Mouse (Mus musculus): ENCODE measurements around the gene Napepld.
A peak's percentile ranks its signal among the peaks of the same experiment; 100 is the strongest.
"Not testable (repeated sequence)": the region's sequence is repeated elsewhere in the genome, so short reads cannot be mapped to it uniquely, and the experiment has no call there.

The Napepld gene

GRCm38 (mm10) chr5:21701351-21702008 is at the start of gene Napepld:
Napepld (minus strand) TSS chr5:21701396.
- peak; percentile 99 for DNase-seq

DNA sequence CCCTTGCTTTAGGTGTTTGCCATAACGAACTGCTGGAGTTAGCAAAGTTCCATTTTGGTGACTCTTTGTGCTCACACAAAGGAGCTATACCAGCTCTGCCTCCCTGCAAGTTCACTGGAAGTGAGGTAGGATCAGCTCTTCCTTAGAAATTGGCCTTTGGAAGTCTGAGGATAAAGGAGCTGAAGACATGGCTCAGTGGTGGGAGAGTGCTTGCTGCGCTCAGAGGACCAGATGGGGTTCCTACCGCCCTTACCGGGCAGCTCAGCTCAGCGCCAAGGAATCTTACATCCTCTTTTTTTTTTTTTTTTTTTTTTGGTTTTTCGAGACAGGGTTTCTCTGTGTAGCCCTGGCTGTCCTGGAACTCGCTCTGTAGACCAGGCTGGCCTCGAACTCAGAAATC is 44.8 kb upstream of the Napepld start:
- no peak for DNase-seq

DNA sequence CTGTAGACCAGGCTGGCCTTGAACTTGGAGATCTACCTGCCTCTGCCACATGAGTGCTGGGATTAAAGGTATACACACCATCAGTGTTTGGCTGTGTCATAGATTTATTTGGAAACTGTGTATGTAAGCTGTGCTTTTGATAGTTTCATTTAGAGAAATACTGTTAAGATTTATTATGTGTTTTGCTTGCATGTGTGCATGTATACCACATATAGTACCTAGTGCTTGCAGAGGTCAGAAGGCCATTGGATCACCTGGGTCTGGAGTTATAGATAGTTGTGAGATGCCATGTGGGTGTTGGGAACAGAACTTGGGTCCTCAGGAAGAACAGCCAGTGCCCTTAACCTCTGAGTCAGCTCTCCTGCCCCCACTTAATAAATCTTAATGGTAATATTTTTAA is 43.5 kb upstream of the Napepld start:
- DNase-seq: no peak

DNA sequence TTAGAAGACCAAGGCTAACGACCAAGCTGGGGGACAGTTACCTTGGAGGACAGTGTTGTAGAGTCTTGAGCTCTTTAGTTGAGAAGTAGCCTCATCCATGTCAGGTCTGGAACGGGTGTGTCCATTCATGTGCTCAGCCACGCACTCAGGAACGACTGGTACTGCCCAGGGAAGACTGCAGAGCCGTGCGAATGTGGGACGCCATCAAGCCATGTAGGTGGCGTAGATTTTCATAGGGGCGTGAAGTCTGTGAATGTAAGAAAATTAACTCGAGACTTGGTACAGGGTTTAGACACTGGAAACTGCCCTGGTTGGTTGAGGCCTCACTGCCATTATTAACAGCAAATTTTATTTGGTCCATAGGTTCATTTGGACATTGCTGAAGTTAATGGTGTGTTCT is 42.4 kb upstream of the Napepld start:
- DNase-seq: no peak

- DNase-seq: no peak
These were observed 38.7 kb upstream of the Napepld start for GRCm38 (mm10) chr5:21739881-21740280.

DNA sequence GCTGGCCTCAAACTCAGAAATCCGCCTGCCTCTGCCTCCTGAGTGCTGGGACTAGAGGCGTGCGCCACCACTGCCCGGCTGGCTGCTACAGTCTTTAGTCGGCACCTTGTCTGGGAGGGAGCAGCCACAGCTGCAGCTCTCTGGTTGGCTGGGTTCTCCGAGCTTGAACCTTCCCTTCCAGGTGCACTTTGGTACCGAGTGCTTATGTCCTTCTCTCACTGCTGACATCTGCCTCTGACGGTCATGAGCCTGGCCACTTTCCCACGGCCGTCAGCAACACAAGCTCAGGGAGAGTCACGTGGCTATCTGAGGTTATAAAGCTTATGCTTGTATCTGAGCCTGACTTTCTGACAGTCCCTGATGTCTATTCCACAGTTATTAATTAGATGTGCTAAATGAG is 37.9 kb upstream of the Napepld start:
- no peak for DNase-seq

DNA sequence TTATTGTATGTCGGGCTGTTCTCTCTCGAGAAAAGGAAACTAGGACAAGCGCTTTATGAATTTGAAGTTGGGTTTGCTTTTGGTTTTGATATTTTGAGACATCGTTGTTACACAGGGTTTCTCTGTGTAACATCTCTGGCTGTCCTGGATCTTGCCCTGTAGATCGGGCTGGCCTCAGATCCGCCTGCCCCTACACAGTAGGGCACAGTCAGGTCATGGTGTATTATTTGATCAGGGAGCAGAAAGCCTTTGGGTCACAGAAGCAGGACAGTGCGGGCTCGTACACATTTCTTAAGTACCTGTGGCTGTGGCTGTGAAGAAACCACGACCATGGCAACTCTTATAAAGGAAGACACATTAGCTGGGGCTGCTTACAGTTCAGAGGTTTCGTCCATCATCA is 36.4 kb upstream of the Napepld start:
- no peak for DNase-seq

DNA sequence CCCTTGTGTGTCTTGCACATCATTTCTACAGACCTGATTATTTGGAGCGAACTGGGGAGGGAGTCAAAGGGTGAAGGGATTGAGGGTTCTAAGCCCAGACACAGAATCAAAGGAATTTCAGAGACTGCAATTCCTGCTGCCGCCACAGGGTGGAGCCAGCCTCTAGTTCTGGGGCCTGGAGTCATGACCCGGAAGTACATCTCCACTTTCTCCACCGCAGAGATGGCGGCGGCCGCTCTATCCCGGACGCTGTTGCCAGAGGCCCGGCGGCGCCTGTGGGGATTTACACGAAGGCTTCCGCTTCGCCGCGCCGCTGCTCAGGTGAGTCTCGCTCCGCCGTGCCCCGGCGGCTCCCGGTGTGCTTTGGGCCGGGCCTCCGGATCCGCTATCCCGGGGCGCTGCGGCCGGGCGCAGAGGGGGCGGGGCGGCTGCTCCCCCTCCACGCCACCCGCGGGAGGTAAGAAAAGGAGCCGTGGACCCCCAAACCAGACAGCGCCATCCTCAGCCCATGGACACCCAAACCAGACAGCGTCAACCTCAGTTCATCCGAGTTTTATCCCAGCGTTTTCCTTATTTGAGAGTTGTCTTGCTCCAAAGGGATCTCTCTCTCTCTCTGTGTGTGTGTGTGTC is 35.9 kb upstream of the Napepld start, which contains the start of gene Pmpcb:
Pmpcb (plus strand) TSS at position 186 of the 630 bp plus-strand sequence.
- DNase-seq: peak; percentile 86

GRCm38 (mm10) chr5:21736046-21736445 is 34.9 kb upstream of the Napepld start:
- DNase-seq: no peak

- no peak for DNase-seq
These were observed 34.4 kb upstream of the Napepld start for GRCm38 (mm10) chr5:21735584-21735983.

DNA sequence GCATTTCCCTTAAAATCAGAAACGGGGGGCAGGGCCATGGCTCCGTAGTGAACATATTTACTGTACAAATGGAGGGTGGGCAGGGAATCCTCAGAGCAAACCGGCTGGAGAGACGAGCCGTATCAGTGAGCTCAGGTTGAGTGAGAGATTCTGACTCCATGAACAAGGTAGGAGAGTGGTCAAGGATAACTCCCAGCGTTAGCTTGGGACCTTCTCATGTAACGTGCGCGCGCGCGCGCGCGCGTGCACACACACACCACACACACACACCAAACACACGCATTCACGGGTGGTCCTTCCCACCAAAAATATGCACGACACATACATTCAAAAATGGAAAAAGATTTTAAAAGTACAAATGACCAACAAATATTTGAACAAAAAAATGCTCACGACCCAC is 33.9 kb upstream of the Napepld start:
- DNase-seq: no peak

GRCm38 (mm10) chr5:21732930-21733329 is 31.7 kb upstream of the Napepld start:
- DNase-seq: peak; percentile 80

GRCm38 (mm10) chr5:21732177-21732911 is 31.1 kb upstream of the Napepld start:
- no peak for DNase-seq

- no peak for DNase-seq
These were observed 27.9 kb upstream of the Napepld start for GRCm38 (mm10) chr5:21729107-21729506.

GRCm38 (mm10) chr5:21724872-21725271 is 23.7 kb upstream of the Napepld start:
- no peak for DNase-seq

DNA sequence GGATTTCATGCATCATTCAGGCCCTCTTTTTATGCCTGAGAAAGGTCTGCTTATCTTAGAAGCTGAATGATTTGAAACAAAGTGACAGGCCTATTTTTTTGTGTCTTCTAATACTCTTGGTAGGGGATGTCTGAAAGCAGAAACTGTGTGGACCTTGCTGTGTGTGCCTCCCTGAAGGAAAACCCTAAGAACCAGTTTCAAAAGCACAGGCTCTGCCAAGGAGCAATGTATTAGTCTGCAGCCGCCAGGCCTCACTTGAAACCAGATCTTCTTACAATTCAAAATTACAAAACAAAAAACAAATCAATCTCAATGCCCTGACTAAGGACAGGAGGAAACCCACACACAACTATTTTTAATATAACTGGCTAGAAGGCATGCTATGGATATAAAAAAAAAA is 23.2 kb upstream of the Napepld start:
- DNase-seq: no peak

GRCm38 (mm10) chr5:21719209-21719608 is 18.0 kb upstream of the Napepld start:
- DNase-seq: no peak

DNA sequence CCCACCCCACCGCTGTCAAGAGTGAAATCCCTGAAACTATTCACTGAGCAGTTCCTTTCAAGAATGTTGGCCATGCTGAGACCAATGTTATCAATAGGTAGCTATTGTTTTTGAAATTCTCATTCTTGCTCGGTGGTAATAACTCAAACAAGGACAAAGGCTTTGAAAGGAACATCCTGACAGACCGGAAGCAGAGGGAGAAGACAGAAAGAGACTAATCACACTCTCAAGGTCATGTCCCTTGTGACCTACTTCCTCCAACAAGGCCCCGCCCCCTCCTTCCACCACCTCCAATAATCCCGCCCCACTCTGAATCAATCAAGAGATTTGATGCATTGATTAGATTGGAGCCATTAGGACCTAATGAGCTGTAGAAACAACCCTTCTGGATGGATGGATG is 17.4 kb upstream of the Napepld start:
- no peak for DNase-seq

- no peak for DNase-seq
These were observed 16.0 kb upstream of the Napepld start for GRCm38 (mm10) chr5:21717165-21717715.

DNA sequence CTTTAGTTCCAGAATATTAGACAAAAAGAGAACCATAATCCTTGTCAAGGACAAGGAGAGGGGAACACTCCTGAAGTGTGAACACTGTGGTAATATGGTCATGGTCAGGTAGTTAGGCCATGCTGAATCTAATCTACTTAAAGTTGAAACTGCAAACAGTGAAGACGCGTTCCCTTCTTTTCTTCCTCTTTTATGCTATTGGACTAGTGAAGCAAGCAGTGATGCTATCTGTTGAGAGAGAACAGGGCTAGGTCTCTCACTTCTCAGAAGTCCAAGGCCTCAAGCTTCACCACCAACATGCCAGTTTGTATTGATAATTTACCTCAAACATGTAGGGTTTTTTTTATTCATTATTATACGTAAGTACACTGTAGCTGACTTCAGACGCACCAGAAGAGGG is 13.3 kb upstream of the Napepld start:
- no peak for DNase-seq

- no peak for DNase-seq
These were observed 11.0 kb upstream of the Napepld start for GRCm38 (mm10) chr5:21712127-21712715.

DNA sequence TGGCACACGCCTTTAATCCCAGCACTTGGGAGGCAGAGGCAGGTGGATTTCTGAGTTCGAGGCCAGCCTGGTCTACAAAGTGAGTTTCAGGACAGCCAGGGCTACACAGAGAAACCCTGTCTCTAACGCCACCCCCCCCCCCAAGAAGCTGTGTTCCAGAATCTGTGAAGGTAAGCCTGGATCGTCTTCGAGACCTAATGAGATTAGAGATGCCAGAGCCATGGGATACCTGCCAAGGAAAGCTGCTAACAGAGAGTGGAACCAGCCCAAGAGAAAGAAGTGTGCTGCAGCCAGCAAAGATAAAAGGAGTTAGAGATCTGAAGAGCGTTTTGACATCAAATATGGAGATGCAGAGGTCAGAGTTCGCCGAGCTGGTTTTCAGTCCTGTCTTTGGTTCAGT is 6.8 kb upstream of the Napepld start:
- not testable (repeated sequence) for DNase-seq

- DNase-seq: no peak
These were observed 5.3 kb upstream of the Napepld start for GRCm38 (mm10) chr5:21706546-21706945.
